Mouse (Mus musculus) spleen, postnatal 10 days (tissue): Measurements from ENCODE around the gene Mrgprf.

Source experiments
- DNase-seq, 2 experiments: peaks; one replicate each; pipeline ENCODE4 v3.0.0; 2021 to 2022; ENCODE audit warnings: low spot score in 2 of 2

The Mrgprf gene

GRCm38 (mm10) chr7:145335616-145336332, 35.1 kb downstream of the Mrgprf start:
- DNase-seq: no peak

DNA sequence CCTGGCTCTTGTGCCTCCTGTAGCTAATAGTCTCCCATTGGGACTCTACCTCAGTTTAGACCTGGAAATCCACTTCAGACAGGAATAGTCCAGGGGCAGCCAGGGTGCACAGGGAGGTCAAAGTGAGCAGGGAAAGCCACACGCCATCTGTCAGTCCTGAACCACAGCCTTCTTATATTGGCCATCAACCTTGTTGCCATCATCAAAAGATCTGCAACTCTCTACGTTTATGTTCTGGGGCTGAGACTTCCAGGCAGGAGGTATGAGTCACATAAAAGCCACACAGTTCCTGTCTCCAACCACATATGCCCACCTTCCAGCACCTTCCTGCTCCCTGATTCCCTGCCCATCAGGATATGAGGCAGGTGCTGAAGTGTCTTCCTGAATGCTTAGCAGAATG, 37.3 kb downstream of the Mrgprf start:
- DNase-seq: no peak

- no peak for DNase-seq
Observed at GRCm38 (mm10) chr7:145340248-145340904, 39.7 kb downstream of the Mrgprf start.
